Mouse (Mus musculus) A20 (cell line): ENCODE results near the gene Izumo4.

Source experiments
- DNase-seq: peaks from one replicate; pipeline ENCODE4 v3.0.0-alpha.2; 2011; ENCODE audit warnings: low read depth, low spot score

Gene Izumo4

DNA sequence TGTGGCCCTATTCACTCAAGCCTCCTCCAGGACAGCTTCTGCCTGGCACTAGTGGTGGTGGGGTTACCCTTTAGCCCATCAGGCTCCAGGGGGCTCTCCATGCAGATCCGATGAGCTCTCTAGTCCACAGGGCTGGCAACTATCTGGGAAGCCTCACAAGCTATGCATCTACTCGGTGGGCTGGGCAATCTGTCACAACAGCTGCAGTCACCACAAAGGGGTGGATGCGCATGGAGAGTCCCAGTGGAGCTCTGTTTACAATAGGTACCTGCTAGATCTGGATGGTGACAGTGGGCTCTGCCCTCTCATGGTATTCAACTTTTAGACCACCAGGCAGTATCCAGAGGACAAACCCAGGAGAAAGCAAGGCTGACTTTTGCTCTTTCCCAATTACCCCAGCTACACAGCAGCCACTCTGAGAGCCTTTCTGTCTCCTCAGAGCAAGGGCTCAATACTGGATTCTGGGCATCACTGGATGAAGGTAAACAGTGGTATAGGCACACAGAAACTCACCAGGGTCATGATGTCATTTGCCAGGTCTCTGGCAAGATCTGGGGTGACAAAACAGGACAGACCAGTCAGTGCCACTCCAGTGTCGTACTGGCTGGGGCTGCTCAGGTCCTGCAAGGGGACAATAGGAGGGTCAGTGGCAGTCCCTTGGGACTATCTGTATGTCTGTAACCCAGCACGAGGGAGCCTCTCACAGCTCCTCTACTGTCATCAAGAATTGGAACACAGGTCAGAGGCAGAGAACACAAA, 25.6 kb downstream of the Izumo4 start:
- no peak for DNase-seq

- no peak for DNase-seq
Measured at GRCm38 (mm10) chr10:80732611-80733101, 30.7 kb downstream of the Izumo4 start.

- no peak for DNase-seq
Measured at GRCm38 (mm10) chr10:80736731-80737130, 34.7 kb downstream of the Izumo4 start.

GRCm38 (mm10) chr10:80738657-80739056, 36.7 kb downstream of the Izumo4 start:
- peak; percentile 44 for DNase-seq

DNA sequence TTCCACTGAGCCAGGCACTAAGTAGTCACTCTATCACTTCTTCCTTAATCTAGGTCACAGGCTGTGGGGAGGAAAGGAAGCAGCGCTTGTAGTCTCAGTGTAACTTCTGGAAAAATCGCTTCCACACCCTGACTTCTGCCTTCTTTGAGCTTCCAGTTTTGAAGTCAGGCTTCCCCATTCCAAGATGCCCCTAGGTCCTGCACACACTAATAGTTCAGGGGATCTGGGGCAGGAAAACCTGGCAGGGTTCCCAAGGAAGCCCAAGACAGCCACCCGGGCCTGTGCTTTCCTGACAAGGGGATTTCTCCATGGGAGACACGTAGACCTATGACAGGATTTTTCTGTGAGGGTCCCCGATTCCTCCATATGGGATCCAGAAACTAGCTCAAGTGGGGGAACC, 39.2 kb downstream of the Izumo4 start:
- no peak for DNase-seq

DNA sequence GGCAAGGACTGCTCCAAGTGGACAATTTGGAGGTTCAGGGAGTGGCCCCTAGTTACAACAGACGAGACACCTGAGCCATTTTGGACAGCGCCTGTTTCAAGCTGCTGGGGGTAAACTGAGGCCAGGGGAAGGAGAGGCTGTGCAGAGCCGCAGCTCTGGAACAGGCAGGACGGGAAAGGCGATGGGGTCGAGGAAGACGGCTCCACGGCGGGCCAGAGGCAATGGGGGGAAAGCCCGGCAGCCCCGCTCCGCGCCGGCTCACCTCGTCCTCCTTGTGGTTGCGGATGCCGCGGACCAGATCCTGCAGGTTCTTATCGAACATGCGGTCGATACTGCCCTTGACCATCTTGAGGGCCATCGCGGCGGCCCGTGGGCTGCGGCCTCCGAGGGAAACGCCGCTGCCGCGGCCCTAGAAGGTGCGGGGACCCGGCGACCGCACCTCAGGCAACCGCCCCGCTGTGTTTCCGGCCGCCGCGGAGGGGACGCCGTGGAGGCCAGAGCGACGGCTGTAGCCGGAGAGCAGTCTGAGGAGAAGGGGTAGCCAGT, 39.7 kb downstream of the Izumo4 start:
- peak; percentile 11 for DNase-seq

GRCm38 (mm10) chr10:80742180-80742978, 40.4 kb downstream of the Izumo4 start, which contains the start of gene Ap3d1:
Gene Ap3d1 (minus strand): TSS chr10:80742264.
- peak; percentile 99 for DNase-seq

DNA sequence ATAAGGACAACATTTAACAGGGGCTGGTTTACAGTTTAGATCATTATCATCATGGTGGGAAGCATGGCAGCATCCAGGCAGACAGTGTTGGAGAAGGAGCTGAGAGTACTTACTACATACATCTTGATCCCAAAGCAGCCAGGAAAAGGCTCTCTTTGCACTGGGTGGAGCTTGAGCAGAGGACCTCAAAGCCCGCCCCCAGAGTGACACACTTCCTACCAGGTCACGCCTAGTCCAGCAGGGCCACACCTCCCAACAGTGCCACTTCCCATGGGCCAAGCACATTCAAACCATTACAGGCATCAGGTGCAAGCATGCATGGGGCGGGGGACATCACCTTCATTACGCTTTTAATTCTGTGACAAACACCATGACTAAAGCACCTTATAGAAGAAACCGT, 42.3 kb downstream of the Izumo4 start:
- DNase-seq = peak; percentile 85

DNA sequence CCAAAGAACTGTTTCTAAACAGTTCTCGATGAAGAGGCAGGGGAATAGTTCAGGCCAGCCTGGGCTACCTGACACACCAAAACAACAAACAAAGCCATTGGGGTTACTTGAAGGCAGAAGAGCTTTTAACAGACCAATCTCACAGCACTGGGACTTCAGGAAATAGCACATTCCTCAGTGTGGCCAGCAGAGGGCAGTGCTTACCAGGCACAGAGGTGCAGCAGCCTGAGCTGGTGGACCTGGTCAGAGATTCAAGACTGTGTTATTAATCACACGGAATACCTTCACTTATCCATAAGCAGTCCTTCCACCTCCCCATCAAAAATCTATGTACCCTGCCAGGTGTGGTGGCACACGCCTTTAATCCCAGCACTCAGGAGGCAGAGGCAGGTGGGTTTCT, 45.4 kb downstream of the Izumo4 start:
- DNase-seq = peak; percentile 76

- DNase-seq = peak; percentile 51
Measured at GRCm38 (mm10) chr10:80748609-80749008, 46.6 kb downstream of the Izumo4 start.

- DNase-seq = peak; percentile 79
Measured at GRCm38 (mm10) chr10:80751188-80751832, 49.3 kb downstream of the Izumo4 start.

GRCm38 (mm10) chr10:80752079-80752625, 50.2 kb downstream of the Izumo4 start:
- peak; percentile 93 for DNase-seq

- DNase-seq = peak; percentile 99
Measured at GRCm38 (mm10) chr10:80754594-80755290, 52.8 kb downstream of the Izumo4 start, which contains the start of gene Dot1l. Gene Dot1l (plus strand): TSS chr10:80755206.
